Mouse (Mus musculus): Measurements from ENCODE around the gene Gm17693. TPM values are rescaled to one million over a fixed set of nuclear protein-coding genes. Genes with fewer than 3 reads are reported as not detected.
"Not testable (repeated sequence)": the region's sequence is repeated elsewhere in the genome, so short reads cannot be mapped to it uniquely, and the experiment has no call there.

Gene Gm17693
- not detected in 2 replicates for polyA plus RNA-seq (2014; fragmentation: Nextera tagmentation; extraction: Ambion mirVana)

DNA sequence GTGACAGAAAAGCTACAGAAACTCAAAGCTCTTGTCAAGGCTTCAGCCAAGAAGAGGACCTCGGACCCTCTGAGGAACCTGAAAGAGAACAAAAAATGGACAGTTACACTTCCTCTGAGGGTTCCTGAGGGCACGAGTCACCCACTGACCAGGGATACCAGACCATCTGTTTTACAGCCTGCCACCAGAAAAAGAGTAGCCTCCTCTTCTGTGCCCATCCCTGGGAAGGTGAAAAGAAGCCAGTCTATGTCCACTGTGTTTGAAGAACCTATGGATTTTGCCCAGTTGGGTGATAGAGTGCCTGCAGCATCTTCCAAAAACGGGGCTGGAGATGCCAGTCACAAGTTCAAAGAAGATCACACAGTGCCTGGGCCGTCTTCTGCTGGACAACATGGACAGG, at the start of gene Gm17693:
Gene Gm17693 (plus strand): TSS at position 301 of the 400 bp plus-strand sequence.
- not testable (repeated sequence) for ATAC-seq (ENCODE audit: low FRiP score); H3K4me2 ChIP-seq (replicated peaks; ENCODE audit: low read depth, low read length); DNase-seq (ENCODE audit: low spot score); H3K9ac ChIP-seq (ENCODE audit: low read depth, low read length); H3K27me3 ChIP-seq (ENCODE audit: control insufficient read depth, insufficient read depth, low read length); H3K27ac ChIP-seq (ENCODE audit: low read depth, low read length); H3K4me3 ChIP-seq (ENCODE audit: low read depth, low read length); H3K9me3 ChIP-seq (ENCODE audit: control insufficient read depth, low read length); H3K36me3 ChIP-seq (ENCODE audit: control insufficient read depth, insufficient read depth, low read length); H3K4me1 ChIP-seq (replicated peaks; ENCODE audit: control insufficient read depth, insufficient read depth, low read length)
- no CpG with 5 or more reads among the region's 4 CpGs for WGBS

Data from hindbrain, embryonic 11.5 days (tissue).